Mouse (Mus musculus) MEL (cell line): ENCODE measurements around the gene Slc4a3. TPM values are rescaled to one million over a fixed set of nuclear protein-coding genes. Genes with fewer than 3 reads are reported as not detected.

ENCODE experiments used
- DNase-seq: peaks from one replicate; pipeline ENCODE4 v3.0.0; 2011; ENCODE audit warnings: low read depth, low spot score
- H3K27ac ChIP-seq: 2 replicates; pipeline ENCODE4 v1.5.1; 2012; ENCODE audit warnings: low read depth, mild to moderate bottlenecking, control low read depth, low read length, moderate library complexity; ENCODE audit not compliant: control insufficient read depth
- H3K27me3 ChIP-seq, 2 experiments: fragments of 150-350 bp in 1 of 2; sonication (generic) in 1 of 2; 2 replicates each; pipeline ENCODE4 v1.6.1; 2012; ENCODE audit warnings: low read length in 2 of 2, mild to moderate bottlenecking in 2 of 2, improper control_type of control experiment in 1 of 2, moderate library complexity in 1 of 2; ENCODE audit not compliant: insufficient read depth in 2 of 2, control insufficient read depth in 1 of 2
- H3K36me3 ChIP-seq, 2 experiments: 2 replicates each; pipeline ENCODE4 v1.6.1; 2012 to 2014; ENCODE audit warnings: low read length in 2 of 2, improper control_type of control experiment in 1 of 2, inconsistent platforms in 1 of 2, mild to moderate bottlenecking in 1 of 2; ENCODE audit not compliant: insufficient read depth in 2 of 2, control insufficient read depth in 1 of 2
- H3K4me1 ChIP-seq, 2 experiments: fragments of 150-350 bp in 1 of 2; sonication (generic) in 1 of 2; 2 replicates each; pipeline ENCODE4 v1.6.1; 2012; ENCODE audit warnings: low read length in 2 of 2, improper control_type of control experiment in 1 of 2, mild to moderate bottlenecking in 1 of 2; ENCODE audit not compliant: insufficient read depth in 2 of 2, control insufficient read depth in 1 of 2
- H3K4me3 ChIP-seq, 2 experiments: fragments of 150-350 bp in 1 of 2; sonication (generic) in 1 of 2; 2 replicates each; pipeline ENCODE4 v1.5.1; 2012; ENCODE audit warnings: low read depth in 2 of 2, low read length in 2 of 2, mild to moderate bottlenecking in 2 of 2, moderate library complexity in 2 of 2, control low read depth in 1 of 2, improper control_type of control experiment in 1 of 2; ENCODE audit not compliant: control insufficient read depth in 1 of 2, insufficient read depth in 1 of 2
- H3K79me2 ChIP-seq: 2 replicates; pipeline ENCODE4 v1.6.1; 2012; ENCODE audit warnings: mild to moderate bottlenecking, low read length, moderate library complexity; ENCODE audit not compliant: control insufficient read depth, poor library complexity, insufficient read depth
- H3K9ac ChIP-seq: 2 replicates; pipeline ENCODE4 v1.6.1; 2012; ENCODE audit warnings: low read depth, mild to moderate bottlenecking, control low read depth, low read length, moderate library complexity; ENCODE audit not compliant: control insufficient read depth, poor library complexity, severe bottlenecking
- H3K9me3 ChIP-seq: fragments of 150-350 bp; sonication (generic); replicated peaks from 2 replicates; pipeline ENCODE4 v1.6.1; 2012; ENCODE audit warnings: mild to moderate bottlenecking, low read length, improper control_type of control experiment, moderate library complexity; ENCODE audit not compliant: insufficient read depth
- CHD1 ChIP-seq: IDR thresholded peaks from 2 replicates; pipeline ENCODE4 v1.6.1; 2012; ENCODE audit warnings: low read depth, mild to moderate bottlenecking, inconsistent platforms, low read length, improper control_type of control experiment
- CTCF ChIP-seq, 3 experiments: IDR thresholded peaks in 2 of 3; conservative IDR thresholded peaks in 1 of 3; 2 replicates each; pipeline ENCODE4 v1.5.1; 2011 to 2012; ENCODE audit warnings: low read length in 3 of 3, low read depth in 2 of 3, mild to moderate bottlenecking in 2 of 3, improper control_type of control experiment in 1 of 3, inconsistent platforms in 1 of 3, mixed read lengths in 1 of 3, moderate library complexity in 1 of 3; ENCODE audit not compliant: control insufficient read depth in 1 of 3, insufficient read depth in 1 of 3, poor library complexity in 1 of 3, severe bottlenecking in 1 of 3
- ELF1 ChIP-seq: IDR thresholded peaks from 2 replicates; pipeline ENCODE4 v1.6.1; 2014; ENCODE audit warnings: low read depth, mild to moderate bottlenecking, inconsistent platforms, low read length, improper control_type of control experiment, moderate library complexity
- EP300 ChIP-seq, 2 experiments: IDR thresholded peaks; 2 replicates each; pipeline ENCODE4 v1.6.1; 2011; ENCODE audit warnings: improper control_type of control experiment in 2 of 2, low read length in 2 of 2, low read depth in 1 of 2, mild to moderate bottlenecking in 1 of 2
- ETS1 ChIP-seq: IDR thresholded peaks from 2 replicates; pipeline ENCODE4 v1.6.1; 2012; ENCODE audit warnings: low read depth, mild to moderate bottlenecking, inconsistent platforms, low read length, improper control_type of control experiment, moderate library complexity
- GABPA ChIP-seq: IDR thresholded peaks from 2 replicates; pipeline ENCODE4 v1.6.1; 2012; ENCODE audit warnings: low read depth, mild to moderate bottlenecking, inconsistent platforms, low read length, improper control_type of control experiment, moderate library complexity
- GATA1 ChIP-seq: IDR thresholded peaks from 2 replicates; pipeline ENCODE4 v1.6.1; 2011; ENCODE audit warnings: low read depth, low read length, improper control_type of control experiment
- KAT2A ChIP-seq: conservative IDR thresholded peaks from 2 replicates; pipeline ENCODE4 v1.6.1; 2012; ENCODE audit warnings: low read depth, low read length, improper control_type of control experiment, inconsistent platforms
- MAFK ChIP-seq: IDR thresholded peaks from 2 replicates; pipeline ENCODE4 v1.6.1; 2011; ENCODE audit warnings: low read depth, mild to moderate bottlenecking, low read length, improper control_type of control experiment, borderline replicate concordance
- MAX ChIP-seq: IDR thresholded peaks from 2 replicates; pipeline ENCODE4 v1.6.1; 2011; ENCODE audit warnings: low read length, improper control_type of control experiment
- MAZ ChIP-seq: IDR thresholded peaks from 2 replicates; pipeline ENCODE4 v1.6.1; 2012; ENCODE audit warnings: low read depth, mild to moderate bottlenecking, inconsistent platforms, low read length, improper control_type of control experiment
- MEF2A ChIP-seq: IDR thresholded peaks from 2 replicates; pipeline ENCODE4 v1.6.1; 2014; ENCODE audit warnings: low read depth, mild to moderate bottlenecking, inconsistent platforms, low read length, improper control_type of control experiment; ENCODE audit not compliant: poor library complexity, insufficient replicate concordance, severe bottlenecking; ENCODE audit errors: extremely low read depth
- NELFE ChIP-seq: IDR thresholded peaks from 2 replicates; pipeline ENCODE4 v1.6.1; 2011; ENCODE audit warnings: low read depth, low read length, improper control_type of control experiment
- NRF1 ChIP-seq: IDR thresholded peaks from 2 replicates; pipeline ENCODE4 v1.6.1; 2014; ENCODE audit warnings: low read depth, mild to moderate bottlenecking, inconsistent platforms, low read length, improper control_type of control experiment, moderate library complexity; ENCODE audit not compliant: poor library complexity, insufficient read depth, severe bottlenecking
- POLR2A ChIP-seq, 2 experiments: IDR thresholded peaks; 2 replicates each; pipeline ENCODE4 v1.6.1; 2011 to 2012; ENCODE audit warnings: low read length in 2 of 2, mild to moderate bottlenecking in 2 of 2, control low read depth in 1 of 2, improper control_type of control experiment in 1 of 2, low read depth in 1 of 2, moderate library complexity in 1 of 2; ENCODE audit not compliant: control insufficient read depth in 1 of 2, insufficient read depth in 1 of 2, poor library complexity in 1 of 2
- POLR2AphosphoS2 ChIP-seq: IDR thresholded peaks from 2 replicates; pipeline ENCODE4 v1.6.1; 2011; ENCODE audit warnings: low read length, improper control_type of control experiment
- RCOR1 ChIP-seq: IDR thresholded peaks from 2 replicates; pipeline ENCODE4 v1.6.1; 2012; ENCODE audit warnings: low read depth, mild to moderate bottlenecking, inconsistent platforms, low read length, improper control_type of control experiment
- SIN3A ChIP-seq: IDR thresholded peaks from 2 replicates; pipeline ENCODE4 v1.6.1; 2012; ENCODE audit warnings: low read length, improper control_type of control experiment, inconsistent platforms
- SMC3 ChIP-seq: IDR thresholded peaks from 2 replicates; pipeline ENCODE4 v1.6.1; 2011; ENCODE audit warnings: low read depth, low read length, improper control_type of control experiment
- TAL1 ChIP-seq: IDR thresholded peaks from 2 replicates; pipeline ENCODE4 v1.6.1; 2012; ENCODE audit warnings: mild to moderate bottlenecking, inconsistent platforms, low read length, moderate library complexity, mixed read lengths
- TCF12 ChIP-seq: IDR thresholded peaks from 2 replicates; pipeline ENCODE4 v1.6.1; 2014; ENCODE audit warnings: low read depth, mild to moderate bottlenecking, inconsistent platforms, low read length, improper control_type of control experiment, moderate library complexity
- UBTF ChIP-seq: IDR thresholded peaks from 2 replicates; pipeline ENCODE4 v1.6.1; 2012; ENCODE audit warnings: low read depth, mild to moderate bottlenecking, inconsistent platforms, low read length, improper control_type of control experiment, moderate library complexity, borderline replicate concordance; ENCODE audit not compliant: insufficient read depth
- USF1 ChIP-seq: IDR thresholded peaks from 2 replicates; pipeline ENCODE4 v1.6.1; 2014; ENCODE audit warnings: low read depth, mild to moderate bottlenecking, inconsistent platforms, low read length, improper control_type of control experiment, moderate library complexity
- USF2 ChIP-seq, 2 experiments: IDR thresholded peaks; 2 replicates each; pipeline ENCODE4 v1.6.1; 2011 to 2012; ENCODE audit warnings: improper control_type of control experiment in 2 of 2, low read length in 2 of 2, borderline replicate concordance in 1 of 2, inconsistent platforms in 1 of 2, low read depth in 1 of 2, mild to moderate bottlenecking in 1 of 2; ENCODE audit not compliant: insufficient read depth in 1 of 2
- ZKSCAN1 ChIP-seq: IDR thresholded peaks from 2 replicates; pipeline ENCODE4 v1.6.1; 2012; ENCODE audit warnings: low read depth, mild to moderate bottlenecking, inconsistent platforms, low read length, improper control_type of control experiment, moderate library complexity
- ZMIZ1 ChIP-seq: IDR thresholded peaks from 2 replicates; pipeline ENCODE4 v1.6.1; 2012; ENCODE audit warnings: low read depth, mild to moderate bottlenecking, inconsistent platforms, low read length, improper control_type of control experiment, moderate library complexity
- ZNF384 ChIP-seq: IDR thresholded peaks from 2 replicates; pipeline ENCODE4 v1.6.1; 2012; ENCODE audit warnings: low read depth, mild to moderate bottlenecking, inconsistent platforms, low read length, improper control_type of control experiment
- polyA plus RNA-seq, 2 experiments: library from polyadenylated mRNA; stranded (reverse) in 1 of 2; unstranded in 1 of 2; fragments of >175 nt in 1 of 2; fragments of >200 nt in 1 of 2; gene quantifications; 2 replicates each; pipeline versions ENCODE4 v1.2.1 to v1.2.4; 2012; ENCODE audit warnings: low replicate concordance in 2 of 2, low read depth in 1 of 2; ENCODE audit not compliant: insufficient read length in 2 of 2, insufficient read depth in 1 of 2, missing spikeins in 1 of 2
- total RNA-seq: library from RNA; depleted of rRNA; stranded (reverse); fragments of 300-350 nt; gene quantifications from 2 replicates; pipeline ENCODE4 v1.2.3, GENCODE M21; 2012

Slc4a3 gene
- total and polyA plus RNA-seq, 3 experiments = not detected

- H3K9ac ChIP-seq = no peak overlapping the region
These were observed 11.0 kb downstream of the Slc4a3 start for GRCm38 (mm10) chr1:75557041-75557440.

GRCm38 (mm10) chr1:75558388-75559178 is 12.5 kb downstream of the Slc4a3 start:
- Histone ChIP-seq H3K27me3 (no peaks in the 10 kb centered on the region), H3K4me1 (no peaks in the 10 kb centered on the region), H3K9me3 (no peaks in the 10 kb centered on the region), H3K9ac (no peak overlapping the region), H3K79me2 (no peaks in the 10 kb centered on the region), H3K36me3 (no peaks in the 10 kb centered on the region), H3K27ac (no peak overlapping the region), H3K4me3 (no peak overlapping the region)
- TF ChIP-seq ZMIZ1 (no peak), ELF1 (no peak), EP300 (IDR thresholded peaks at IDR 0.05; ENCODE audit: low read depth in 1 of 2, low read length in 2 of 2) (no peak), POLR2A (IDR thresholded peaks at IDR 0.05; ENCODE audit: control insufficient read depth in 1 of 2, insufficient read depth in 1 of 2, low read depth in 1 of 2, low read length in 2 of 2, poor library complexity in 1 of 2) (no peak), CTCF (IDR thresholded peaks at IDR 0.05 in 2 of 3, conservative IDR thresholded peaks at IDR 0.05 in 1 of 3; ENCODE audit: control insufficient read depth in 1 of 3, insufficient read depth in 1 of 3, low read depth in 2 of 3, low read length in 3 of 3, poor library complexity in 1 of 3, severe bottlenecking in 1 of 3) (no peak), ZKSCAN1 (no peak), SMC3 (no peak), TCF12 (no peak), MAX (no peak), NELFE (no peak), GATA1 (no peak), SIN3A (no peak)
- DNase-seq = no peak

More at GRCm38 (mm10) chr1:75557041-75557440, 11.0 kb downstream of the Slc4a3 start:
- Histone ChIP-seq H3K9me3 (no peaks in the 10 kb centered on the region), H3K36me3 (no peaks in the 10 kb centered on the region), H3K4me3 (no peak overlapping the region), H3K4me1 (no peaks in the 10 kb centered on the region), H3K27ac (no peak overlapping the region), H3K79me2 (no peaks in the 10 kb centered on the region), H3K27me3 (no peaks in the 10 kb centered on the region)
- no peak for DNase-seq
- TF ChIP-seq KAT2A (no peak), MAZ (no peak), POLR2AphosphoS2 (no peak), USF1 (no peak), NELFE (no peak), MEF2A (no peak), ELF1 (no peak), MAFK (no peak), TCF12 (no peak), ZNF384 (no peak), UBTF (no peak), RCOR1 (no peak), CHD1 (no peak), ETS1 (no peak), TAL1 (no peak), USF2 (IDR thresholded peaks at IDR 0.05; ENCODE audit: borderline replicate concordance in 1 of 2, insufficient read depth in 1 of 2, low read depth in 1 of 2, low read length in 2 of 2) (no peak), NRF1 (no peak), GABPA (no peak), GATA1 (no peak), POLR2A (IDR thresholded peaks at IDR 0.05; ENCODE audit: control insufficient read depth in 1 of 2, insufficient read depth in 1 of 2, low read depth in 1 of 2, low read length in 2 of 2, poor library complexity in 1 of 2) (no peak)
